Mouse (Mus musculus): ENCODE data around the gene Nit1. TPM values are rescaled to one million over a fixed set of nuclear protein-coding genes. Genes with fewer than 3 reads are reported as not detected.
"Not testable (repeated sequence)": the region's sequence is repeated elsewhere in the genome, so short reads cannot be mapped to it uniquely, and the experiment has no call there.

The Nit1 gene
- total and polyA plus RNA-seq, 2 experiments = 128 to 139 TPM

DNA sequence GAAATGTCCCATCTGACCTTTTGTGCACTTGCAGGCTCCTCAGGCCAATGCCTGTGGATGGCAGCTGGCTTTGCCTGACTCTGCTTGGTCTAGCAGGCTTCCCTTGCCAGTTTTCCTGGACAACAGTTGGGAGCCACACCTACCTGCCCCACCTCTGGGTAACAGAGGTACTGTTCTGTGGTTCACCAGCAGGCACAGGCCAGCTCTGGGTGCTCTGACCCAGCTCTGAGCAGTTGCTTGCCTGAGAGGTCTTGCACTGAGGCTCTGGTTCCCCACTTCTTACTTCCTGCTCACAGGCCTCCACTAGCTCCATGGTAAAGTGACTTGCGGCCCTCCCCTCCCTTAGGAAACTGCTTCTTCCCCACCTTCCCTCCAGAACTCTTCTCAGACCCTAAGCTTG lies 23.4 kb downstream of the Nit1 start:
- no peak for DNase-seq (ENCODE audit: extremely low read depth, low read depth, low spot score)
- no peaks in the 10 kb centered on the region for H3K4me1 ChIP-seq (ENCODE audit: control insufficient read depth, insufficient read depth, low read length)

DNA sequence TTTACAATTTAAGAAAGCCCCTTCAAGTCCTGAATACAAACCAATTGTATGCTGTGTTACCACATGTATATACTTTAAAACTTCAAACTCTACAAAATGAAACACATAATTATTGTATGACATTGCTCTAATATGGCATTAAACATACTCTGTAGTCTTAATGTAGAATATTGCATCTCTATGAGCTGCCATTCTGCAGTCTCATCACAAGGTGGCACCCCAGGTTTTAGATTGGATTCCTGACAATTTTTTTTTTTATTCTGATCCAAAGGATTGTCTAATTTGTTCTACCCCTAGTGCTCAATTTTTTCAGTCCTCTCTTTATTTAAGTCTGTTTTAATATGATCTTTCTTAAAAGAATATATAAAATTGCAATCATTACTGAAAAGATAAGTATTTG lies 24.0 kb downstream of the Nit1 start:
- Histone ChIP-seq H3K9ac (ENCODE audit: low read depth, low read length) (no peak overlapping the region), H3K4me3 (ENCODE audit: insufficient read depth, low read depth, low read length) (no peak overlapping the region), H3K27me3 (ENCODE audit: control insufficient read depth, insufficient read depth, low read length) (no peaks in the 10 kb centered on the region), H3K36me3 (ENCODE audit: control insufficient read depth, insufficient read depth, low read length) (no peaks in the 10 kb centered on the region), H3K27ac (replicated peaks; ENCODE audit: insufficient read depth, low read depth, low read length) (no peak overlapping the region), H3K79me2 (ENCODE audit: control insufficient read depth, insufficient read depth, low read length) (no peaks in the 10 kb centered on the region), H3K4me1 (ENCODE audit: control insufficient read depth, insufficient read depth, low read length) (no peaks in the 10 kb centered on the region)
- DNase-seq (ENCODE audit: extremely low read depth, low read depth, low spot score) = no peak
- TF ChIP-seq POLR2A (IDR thresholded peaks at IDR 0.05; ENCODE audit: extremely low read depth, insufficient read depth, low read length) (no peak), CTCF (IDR thresholded peaks at IDR 0.05; ENCODE audit: low read depth, low read length) (peak; percentile 11; the same call in 1 of the 2 replicates)

More for the DNA sequence above, 23.4 kb downstream of the Nit1 start:
- Histone ChIP-seq H3K36me3 (ENCODE audit: control insufficient read depth, insufficient read depth, low read length) (no peaks in the 10 kb centered on the region), H3K4me3 (ENCODE audit: insufficient read depth, low read depth, low read length) (no peak overlapping the region), H3K27me3 (ENCODE audit: control insufficient read depth, insufficient read depth, low read length) (no peaks in the 10 kb centered on the region), H3K27ac (replicated peaks; ENCODE audit: insufficient read depth, low read depth, low read length) (no peak overlapping the region), H3K79me2 (ENCODE audit: control insufficient read depth, insufficient read depth, low read length) (no peaks in the 10 kb centered on the region), H3K9ac (ENCODE audit: low read depth, low read length) (no peak overlapping the region)
- 95% methylated on average over 1 of the region's 1 CpGs for WGBS
- TF ChIP-seq POLR2A (IDR thresholded peaks at IDR 0.05; ENCODE audit: extremely low read depth, insufficient read depth, low read length) = no peak
- 0 out of 2 replicates have a peak, but pooled peaks have one; percentile 4 for TF ChIP-seq CTCF (IDR thresholded peaks at IDR 0.05; ENCODE audit: low read depth, low read length)

DNA sequence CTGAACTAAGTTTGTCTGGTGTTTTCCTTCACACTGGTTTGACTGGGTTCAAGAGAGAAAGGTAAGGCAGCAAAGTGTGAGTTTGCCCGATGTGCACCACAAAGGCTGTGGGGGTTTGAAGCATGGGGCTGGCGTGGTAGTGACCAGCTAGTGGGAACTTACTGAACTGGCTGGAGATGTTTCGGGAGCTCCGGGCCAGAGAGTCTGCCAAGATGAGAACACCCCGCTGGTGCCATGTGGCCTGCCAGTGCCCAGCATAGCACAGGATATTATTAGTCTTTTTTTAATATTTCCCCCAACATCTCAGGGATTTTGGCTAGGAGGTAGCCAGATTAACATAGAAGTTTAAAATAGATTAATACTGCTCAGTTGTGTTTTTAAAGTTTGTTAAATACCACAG lies 25.3 kb downstream of the Nit1 start:
- H3K9ac ChIP-seq (ENCODE audit: low read depth, low read length) = no peak overlapping the region
- no peak for TF ChIP-seq POLR2A (IDR thresholded peaks at IDR 0.05; ENCODE audit: extremely low read depth, insufficient read depth, low read length)
- TF ChIP-seq CTCF (IDR thresholded peaks at IDR 0.05; ENCODE audit: low read depth, low read length) = no peak
- H3K79me2 ChIP-seq (ENCODE audit: control insufficient read depth, insufficient read depth, low read length) = no peaks in the 10 kb centered on the region
- 24% methylated on average over 5 of the region's 5 CpGs for WGBS
- no peak overlapping the region for H3K4me3 ChIP-seq (ENCODE audit: insufficient read depth, low read depth, low read length)
- no peaks in the 10 kb centered on the region for H3K27me3 ChIP-seq (ENCODE audit: control insufficient read depth, insufficient read depth, low read length)
- no peaks in the 10 kb centered on the region for H3K4me1 ChIP-seq (ENCODE audit: control insufficient read depth, insufficient read depth, low read length)
- no peak overlapping the region for H3K27ac ChIP-seq (replicated peaks; ENCODE audit: insufficient read depth, low read depth, low read length)
- H3K36me3 ChIP-seq (ENCODE audit: control insufficient read depth, insufficient read depth, low read length) = no peaks in the 10 kb centered on the region
- DNase-seq (ENCODE audit: extremely low read depth, low read depth, low spot score) = no peak

DNA sequence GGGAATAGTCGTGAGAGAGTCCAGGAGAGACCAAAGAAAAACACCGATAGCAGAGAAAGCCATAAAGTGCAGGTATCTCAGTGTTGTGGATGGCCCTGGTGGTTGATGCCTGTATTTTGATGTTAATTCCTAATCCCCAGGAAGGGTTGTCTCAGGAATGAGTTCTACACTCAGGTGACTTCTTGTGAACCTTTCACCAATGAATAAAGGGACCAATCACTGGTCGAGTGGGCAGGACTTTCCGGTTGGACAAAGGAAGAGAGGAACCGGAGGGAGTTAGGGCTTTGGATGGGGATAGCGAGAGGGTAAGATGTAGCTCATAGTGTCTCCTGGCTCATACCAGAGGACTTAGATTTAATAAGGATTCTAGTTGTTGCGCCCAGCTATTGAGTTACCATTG lies 25.7 kb downstream of the Nit1 start:
- Histone ChIP-seq H3K27me3 (ENCODE audit: control insufficient read depth, insufficient read depth, low read length) (no peaks in the 10 kb centered on the region), H3K36me3 (ENCODE audit: control insufficient read depth, insufficient read depth, low read length) (no peaks in the 10 kb centered on the region), H3K27ac (replicated peaks; ENCODE audit: insufficient read depth, low read depth, low read length) (no peak overlapping the region), H3K79me2 (ENCODE audit: control insufficient read depth, insufficient read depth, low read length) (no peaks in the 10 kb centered on the region), H3K4me3 (ENCODE audit: insufficient read depth, low read depth, low read length) (no peak overlapping the region), H3K4me1 (ENCODE audit: control insufficient read depth, insufficient read depth, low read length) (no peaks in the 10 kb centered on the region), H3K9ac (ENCODE audit: low read depth, low read length) (no peak overlapping the region)
- 27% methylated on average over 7 of the region's 7 CpGs for WGBS
- DNase-seq (ENCODE audit: extremely low read depth, low read depth, low spot score) = no peak
- TF ChIP-seq CTCF (IDR thresholded peaks at IDR 0.05; ENCODE audit: low read depth, low read length) (no peak), POLR2A (IDR thresholded peaks at IDR 0.05; ENCODE audit: extremely low read depth, insufficient read depth, low read length) (no peak)

DNA sequence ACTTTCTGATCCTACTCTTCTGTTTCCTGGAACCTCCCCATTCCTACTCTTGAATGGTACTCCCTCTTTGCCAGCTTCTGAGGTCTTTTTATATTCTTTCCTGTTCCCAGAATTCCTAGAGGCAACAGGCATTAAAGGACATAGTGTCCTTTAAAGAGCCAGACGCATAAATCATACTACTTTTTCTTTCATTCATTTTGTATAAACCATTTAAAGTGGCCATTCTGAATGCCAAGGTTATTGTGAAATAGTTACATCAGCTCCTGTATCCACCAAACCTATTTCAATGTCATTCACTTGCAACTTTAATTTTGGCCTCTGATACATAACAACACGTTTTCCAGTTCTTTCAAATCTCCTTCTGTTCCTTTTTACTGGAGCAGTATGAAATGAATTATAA lies 36.1 kb downstream of the Nit1 start:
- no peak overlapping the region for H3K9ac ChIP-seq (ENCODE audit: low read depth, low read length)
- no peaks in the 10 kb centered on the region for H3K79me2 ChIP-seq (ENCODE audit: control insufficient read depth, insufficient read depth, low read length)
- WGBS = 45% methylated on average over 2 of the region's 2 CpGs

DNA sequence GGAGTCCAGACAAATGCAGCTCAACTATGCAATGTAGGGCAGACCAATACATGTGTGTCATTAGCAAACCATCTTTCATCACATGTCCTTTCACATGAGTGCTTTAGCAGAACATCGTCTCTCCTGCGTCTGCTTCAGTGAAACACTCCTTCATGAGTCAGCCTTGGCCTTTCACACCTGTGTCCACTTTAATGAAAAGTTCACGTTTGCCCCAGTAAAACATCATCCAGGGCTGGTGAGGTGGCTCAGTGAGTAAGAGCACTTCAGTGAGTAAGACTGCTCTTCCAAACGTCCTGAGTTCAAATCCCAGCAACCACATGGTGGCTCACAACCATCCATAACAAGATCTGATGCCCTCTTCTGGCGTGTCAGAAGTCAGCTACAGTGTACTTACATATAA lies 39.3 kb downstream of the Nit1 start:
- not testable (repeated sequence) for H3K9ac ChIP-seq (ENCODE audit: low read depth, low read length); H3K79me2 ChIP-seq (ENCODE audit: control insufficient read depth, insufficient read depth, low read length); H3K36me3 ChIP-seq (ENCODE audit: control insufficient read depth, insufficient read depth, low read length); H3K4me3 ChIP-seq (ENCODE audit: insufficient read depth, low read depth, low read length); H3K27ac ChIP-seq (replicated peaks; ENCODE audit: insufficient read depth, low read depth, low read length); DNase-seq (ENCODE audit: extremely low read depth, low read depth, low spot score); H3K27me3 ChIP-seq (ENCODE audit: control insufficient read depth, insufficient read depth, low read length); H3K4me1 ChIP-seq (ENCODE audit: control insufficient read depth, insufficient read depth, low read length)
- 70% methylated on average over 5 of the region's 5 CpGs for WGBS

More for the DNA sequence above, 36.1 kb downstream of the Nit1 start:
- DNase-seq (ENCODE audit: extremely low read depth, low read depth, low spot score) = no peak
- no peaks in the 10 kb centered on the region for H3K27me3 ChIP-seq (ENCODE audit: control insufficient read depth, insufficient read depth, low read length)
- no peak for TF ChIP-seq POLR2A (IDR thresholded peaks at IDR 0.05; ENCODE audit: extremely low read depth, insufficient read depth, low read length)
- no peak for TF ChIP-seq CTCF (IDR thresholded peaks at IDR 0.05; ENCODE audit: low read depth, low read length)
- no peaks in the 10 kb centered on the region for H3K36me3 ChIP-seq (ENCODE audit: control insufficient read depth, insufficient read depth, low read length)
- no peak overlapping the region for H3K4me3 ChIP-seq (ENCODE audit: insufficient read depth, low read depth, low read length)
- no peak overlapping the region for H3K27ac ChIP-seq (replicated peaks; ENCODE audit: insufficient read depth, low read depth, low read length)
- no peaks in the 10 kb centered on the region for H3K4me1 ChIP-seq (ENCODE audit: control insufficient read depth, insufficient read depth, low read length)

Data from liver, adult 2 months (tissue).